Mouse (Mus musculus) heart, embryonic 16.5 days (tissue): ENCODE data around the gene Zfp599. TPM values are rescaled to one million over a fixed set of nuclear protein-coding genes. Genes with fewer than 3 reads are reported as not detected.
A peak's percentile ranks its signal among the peaks of the same experiment; 100 is the strongest.
"Not testable (repeated sequence)": the region's sequence is repeated elsewhere in the genome, so short reads cannot be mapped to it uniquely, and the experiment has no call there.

Experiments used
- ATAC-seq: fragments of 200-750 bp; cut with Nextera tagmentation; replicated peaks from 2 replicates; pipeline ENCODE4 v1.8.0; 2017; ENCODE audit warnings: moderate number of reproducible peaks; ENCODE audit not compliant: insufficient read depth, low FRiP score; ENCODE audit errors: extremely low read depth
- H3K27ac ChIP-seq: fragments of 300-500 bp; sonication (generic); 2 replicates; pipeline ENCODE4 v1.5.1; 2014; ENCODE audit warnings: mild to moderate bottlenecking, low read length, control low read depth, moderate library complexity
- H3K27me3 ChIP-seq: fragments of 300-500 bp; sonication (generic); 2 replicates; pipeline ENCODE4 v1.6.1; 2014; ENCODE audit warnings: low read length, mixed read lengths; ENCODE audit not compliant: control insufficient read depth, insufficient read depth
- H3K36me3 ChIP-seq: fragments of 300-500 bp; sonication (generic); 2 replicates; pipeline ENCODE4 v1.6.1; 2014; ENCODE audit not compliant: control insufficient read depth, insufficient read depth
- H3K4me1 ChIP-seq: fragments of 300-500 bp; sonication (generic); 2 replicates; pipeline ENCODE4 v1.6.1; 2014; ENCODE audit warnings: low read length, mixed read lengths; ENCODE audit not compliant: control insufficient read depth, insufficient read depth
- H3K4me2 ChIP-seq: fragments of 300-500 bp; sonication (generic); 2 replicates; pipeline ENCODE4 v1.6.1; 2014; ENCODE audit warnings: low read depth, mild to moderate bottlenecking, control low read depth, low read length
- H3K4me3 ChIP-seq: fragments of 300-500 bp; sonication (generic); 2 replicates; pipeline ENCODE4 v1.5.1; 2014; ENCODE audit warnings: mild to moderate bottlenecking, control low read depth, low read length
- H3K9ac ChIP-seq: fragments of 300-500 bp; sonication (generic); 2 replicates; pipeline ENCODE4 v1.6.1; 2014; ENCODE audit warnings: low read length, control low read depth
- H3K9me3 ChIP-seq: fragments of 300-500 bp; sonication (generic); replicated peaks from 2 replicates; pipeline ENCODE4 v1.6.1; 2016; ENCODE audit warnings: low read length; ENCODE audit not compliant: control insufficient read depth
- WGBS: fragments of 180-500 bp; shearing (Covaris S2); extraction: QIAGEN DNeasy Blood & Tissue Kit; methylation state at CpG from one replicate; pipeline ENCODE4 v1.1.7; 2014; 5-methylcytosine and 5-hydroxymethylcytosine counted together
- polyA plus RNA-seq: library from polyadenylated mRNA; unstranded; fragments of >200 nt; fragmentation: Nextera tagmentation; extraction: Ambion mirVana; gene quantifications from 2 replicates; pipeline ENCODE4 v1.2.1, GENCODE M21; 2015

The Zfp599 gene
- polyA plus RNA-seq, 1 experiment from 2014 or later: 4.3 TPM

DNA sequence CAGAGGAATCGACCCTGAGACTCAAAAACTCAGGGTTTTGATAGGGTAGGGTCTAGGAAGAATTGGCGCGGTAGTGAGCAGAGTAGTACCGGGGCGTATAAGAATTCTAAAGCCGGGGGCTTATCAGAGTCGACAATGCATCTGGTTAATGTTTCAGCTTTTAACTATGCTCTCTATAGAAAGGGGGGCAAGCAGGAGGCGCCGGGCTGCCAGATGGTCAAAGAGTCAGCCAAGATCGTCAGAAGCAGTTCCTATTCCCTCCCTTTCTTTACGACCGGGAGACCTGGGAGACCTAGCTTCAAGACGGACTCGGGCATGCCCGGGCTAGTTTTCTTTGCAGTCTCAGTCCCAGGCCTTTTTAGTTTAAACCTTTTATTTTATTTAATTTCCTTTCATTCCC lies 32.8 kb downstream of the Zfp599 start:
- WGBS: 47% methylated on average over 15 of the region's 15 CpGs
- peak overlapping the region; percentile 90 for H3K4me3 ChIP-seq

GRCm38 (mm10) chr9:22226389-22226673 lies 33.4 kb downstream of the Zfp599 start:
- not testable (repeated sequence) for H3K4me1 ChIP-seq, ATAC-seq, H3K27me3 ChIP-seq, H3K36me3 ChIP-seq, H3K9me3 ChIP-seq
- H3K27ac ChIP-seq: peak overlapping the region; percentile 97
- peak overlapping the region; percentile 90 for H3K4me3 ChIP-seq
- H3K4me2 ChIP-seq: peak overlapping the region; percentile 76
- peak overlapping the region; percentile 96 for H3K9ac ChIP-seq
- 39% methylated on average over 7 of the region's 7 CpGs for WGBS

More for the DNA sequence above, 32.8 kb downstream of the Zfp599 start:
- peak overlapping the region; percentile 59 for H3K27ac ChIP-seq
- peak overlapping the region; percentile 76 for H3K4me2 ChIP-seq
- no peak overlapping the region for H3K9ac ChIP-seq
- ATAC-seq: no peak
- H3K36me3 ChIP-seq: 0 out of 2 replicates have a peak, but pooled peaks cover 2% of the 10 kb centered on the region
- peaks cover 5% of the 10 kb centered on the region; the same call in 1 of the 2 replicates for H3K4me1 ChIP-seq
- H3K9me3 ChIP-seq: peaks cover 3% of the 10 kb centered on the region; the same call in 1 of the 2 replicates
- H3K27me3 ChIP-seq: no peaks in the 10 kb centered on the region

DNA sequence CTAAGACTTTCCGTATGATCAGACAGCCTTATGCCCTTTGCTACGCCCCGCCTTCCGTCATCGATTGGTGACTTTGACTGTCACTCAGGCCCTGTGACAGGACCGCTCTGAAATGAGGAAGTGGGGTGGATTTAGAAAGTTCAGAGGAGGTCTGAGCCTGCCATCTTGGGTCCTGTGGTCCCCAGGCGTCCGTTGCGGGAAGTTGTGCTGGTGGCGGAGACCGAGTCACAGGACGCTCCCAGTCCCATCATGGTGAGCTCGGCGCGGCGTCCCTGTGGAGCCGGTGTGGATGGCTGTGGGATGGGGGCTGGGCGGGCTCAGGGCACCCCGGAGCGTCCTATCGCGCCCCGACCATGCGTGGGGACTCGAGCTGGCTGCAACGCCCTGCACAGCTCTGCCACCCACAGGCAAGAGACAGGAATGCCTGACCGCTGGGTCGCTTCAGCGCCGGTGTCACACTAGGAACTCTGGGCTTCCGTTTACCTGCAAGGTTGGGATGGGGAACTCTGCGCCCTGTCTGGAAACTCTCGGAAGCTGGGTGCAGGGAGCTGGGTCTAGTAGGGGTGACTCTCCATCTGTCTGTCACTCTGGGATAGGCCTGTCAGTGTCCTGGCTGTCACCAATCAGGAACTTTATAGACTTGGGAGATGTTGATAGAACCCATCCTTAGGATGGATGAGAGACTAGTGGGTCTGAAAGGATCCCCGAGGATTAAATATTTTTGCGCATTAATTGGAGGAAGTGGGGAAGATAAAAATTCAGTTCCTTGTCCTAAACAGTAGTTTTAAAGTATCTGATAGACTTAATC lies 33.9 kb downstream of the Zfp599 start, which contains the start of gene Zfp809:
Gene Zfp809, plus strand, starts transcription at position 134 of the 808 bp plus-strand sequence.
- H3K4me3 ChIP-seq: peak within 1 kb of the TSS; percentile 90
- 0 out of 2 replicates have a peak, but pooled peaks cover 2% of the 10 kb centered on the region for H3K36me3 ChIP-seq
- no peaks in the 10 kb centered on the region for H3K27me3 ChIP-seq
- ATAC-seq: peak; percentile 97
- peak within 1 kb of the TSS; percentile 76 for H3K4me2 ChIP-seq
- peak within 1 kb of the TSS; percentile 96 for H3K9ac ChIP-seq
- peaks cover 2% of the 10 kb centered on the region; the same call in 1 of the 2 replicates for H3K4me1 ChIP-seq
- peak within 1 kb of the TSS; percentile 97 for H3K27ac ChIP-seq
- WGBS: under 1% methylated on average over 35 of the region's 35 CpGs
- peaks cover 3% of the 10 kb centered on the region; the same call in 1 of the 2 replicates for H3K9me3 ChIP-seq

- H3K27ac ChIP-seq: peak overlapping the region; percentile 61
- H3K4me2 ChIP-seq: peak overlapping the region; percentile 76
- H3K36me3 ChIP-seq: 0 out of 2 replicates have a peak, but pooled peaks cover 2% of the 10 kb centered on the region
- peak; percentile 21 for ATAC-seq
- WGBS: 23% methylated on average over 17 of the region's 17 CpGs
- H3K9me3 ChIP-seq: peaks cover 3% of the 10 kb centered on the region; the same call in 1 of the 2 replicates
- peak overlapping the region; percentile 90 for H3K4me3 ChIP-seq
- peak overlapping the region; percentile 96 for H3K9ac ChIP-seq
- no peaks in the 10 kb centered on the region for H3K27me3 ChIP-seq
- peaks cover 2% of the 10 kb centered on the region; the same call in 1 of the 2 replicates for H3K4me1 ChIP-seq
These were observed 34.9 kb downstream of the Zfp599 start for GRCm38 (mm10) chr9:22224536-22225503.

- H3K9me3 ChIP-seq: peaks cover 3% of the 10 kb centered on the region; the same call in 1 of the 2 replicates
- H3K4me3 ChIP-seq: no peak overlapping the region
- no peak for ATAC-seq
- H3K27ac ChIP-seq: no peak overlapping the region
- no peak overlapping the region for H3K4me2 ChIP-seq
- H3K36me3 ChIP-seq: 0 out of 2 replicates have a peak, but pooled peaks cover 2% of the 10 kb centered on the region
- WGBS: 93% methylated on average over 4 of the region's 4 CpGs
- peaks cover 2% of the 10 kb centered on the region; the same call in 1 of the 2 replicates for H3K4me1 ChIP-seq
- no peak overlapping the region for H3K9ac ChIP-seq
- no peaks in the 10 kb centered on the region for H3K27me3 ChIP-seq
These were observed 35.6 kb downstream of the Zfp599 start for GRCm38 (mm10) chr9:22224066-22224465.

GRCm38 (mm10) chr9:22217858-22218493 lies 41.7 kb downstream of the Zfp599 start:
- H3K4me1 ChIP-seq: no peaks in the 10 kb centered on the region
- no peak for ATAC-seq
- WGBS: 33% methylated on average over 7 of the region's 8 CpGs
- no peak overlapping the region for H3K4me3 ChIP-seq
- no peaks in the 10 kb centered on the region for H3K27me3 ChIP-seq
- H3K9ac ChIP-seq: no peak overlapping the region
- no peaks in the 10 kb centered on the region for H3K36me3 ChIP-seq
- H3K9me3 ChIP-seq: no peaks in the 10 kb centered on the region
- no peak overlapping the region for H3K27ac ChIP-seq
- no peak overlapping the region for H3K4me2 ChIP-seq

GRCm38 (mm10) chr9:22216705-22217104 lies 43.0 kb downstream of the Zfp599 start:
- Histone ChIP-seq H3K4me2 (no peak overlapping the region), H3K27me3 (no peaks in the 10 kb centered on the region), H3K4me1 (no peaks in the 10 kb centered on the region), H3K9ac (no peak overlapping the region), H3K4me3 (no peak overlapping the region), H3K27ac (no peak overlapping the region), H3K36me3 (no peaks in the 10 kb centered on the region), H3K9me3 (no peaks in the 10 kb centered on the region)
- no peak for ATAC-seq
- whole genome bisulfite sequencing: 52% methylated on average over 3 of the region's 3 CpGs

GRCm38 (mm10) chr9:22214549-22214948 lies 45.1 kb downstream of the Zfp599 start:
- H3K4me2 ChIP-seq: no peak overlapping the region
- H3K4me1 ChIP-seq: no peaks in the 10 kb centered on the region
- no peak overlapping the region for H3K27ac ChIP-seq
- 68% methylated on average over 2 of the region's 2 CpGs for WGBS
- H3K27me3 ChIP-seq: no peaks in the 10 kb centered on the region
- no peaks in the 10 kb centered on the region for H3K36me3 ChIP-seq
- H3K4me3 ChIP-seq: no peak overlapping the region
- H3K9ac ChIP-seq: no peak overlapping the region
- no peaks in the 10 kb centered on the region for H3K9me3 ChIP-seq
- ATAC-seq: no peak
